Mouse (Mus musculus) heart, adult 8-10 months (tissue): ENCODE measurements around the gene Cldn6. TPM values are rescaled to one million over a fixed set of nuclear protein-coding genes. Genes with fewer than 3 reads are reported as not detected.

Experiments
- DNase-seq: peaks from one replicate; pipeline ENCODE4 v3.0.0; 2022; ENCODE audit warnings: low spot score
- total RNA-seq, 4 experiments: library from RNA; stranded (reverse); gene quantifications; 2 replicates each; pipeline ENCODE4 v1.2.4; 2022

Cldn6 gene
- total RNA-seq, 4 experiments from 2014 or later: not detected

- DNase-seq: no peak
These were observed 43.5 kb downstream of the Cldn6 start, which contains the start of gene 1520401A03Rik for GRCm38 (mm10) chr17:23722376-23723125. Gene 1520401A03Rik, minus strand, starts transcription at chr17:23722783.

GRCm38 (mm10) chr17:23725477-23725876, 46.4 kb downstream of the Cldn6 start:
- DNase-seq: no peak

GRCm38 (mm10) chr17:23725999-23726757, 47.1 kb downstream of the Cldn6 start, which contains the start of gene Pkmyt1:
Gene Pkmyt1, plus strand, starts transcription at chr17:23726336.
- peak; percentile 94 for DNase-seq

GRCm38 (mm10) chr17:23726758-23727142, 47.7 kb downstream of the Cldn6 start:
- DNase-seq: peak; percentile 73

- no peak for DNase-seq
These were observed 51.4 kb downstream of the Cldn6 start for GRCm38 (mm10) chr17:23730441-23730840.

Other genes with a start within 250 kb of the Cldn6 start
- not detected for gene Vmn2r117, start 199.6 kb upstream of the Cldn6 start, total RNA-seq
- gene Zfp213, start 115.0 kb upstream of the Cldn6 start, total RNA-seq: 1 to 10 TPM; 4.9 to 6.5 (median 5.8) TPM
- 1 to 10 TPM; 1.9 to 5.9 (median 4.4) TPM for gene Zfp13, start 79.8 kb upstream of the Cldn6 start, total RNA-seq
- gene Zscan10, start 78.4 kb upstream of the Cldn6 start, total RNA-seq: not detected
- under 1 TPM in 1 of 4 experiments, not detected in 3; 0.06 TPM for gene Mmp25, start 34.0 kb upstream of the Cldn6 start, total RNA-seq
- not detected for gene Bicdl2, start 18.7 kb upstream of the Cldn6 start, total RNA-seq
- 100 to 1,000 TPM; 200 to 231 (median 211) TPM for gene Hcfc1r1, start 5.7 kb upstream of the Cldn6 start, total RNA-seq
- gene Thoc6, start 5.4 kb upstream of the Cldn6 start, total RNA-seq: 10 to 100 TPM in 3 of 4 experiments, 1 to 10 TPM in 1; 8.8 to 11.6 (median 11.0) TPM
- 100 to 1,000 TPM in 2 of 4 experiments, 10 to 100 TPM in 2; 55.7 to 113 (median 85.0) TPM for gene Tnfrsf12a, start 1.8 kb upstream of the Cldn6 start, total RNA-seq
- under 1 TPM in 1 of 4 experiments, not detected in 3; 0.19 TPM for gene Cldn9, start 4.8 kb downstream of the Cldn6 start, total RNA-seq
- not detected for gene 1520401A03Rik, start 43.5 kb downstream of the Cldn6 start, total RNA-seq
- gene Pkmyt1, start 47.1 kb downstream of the Cldn6 start, total RNA-seq: 1 to 10 TPM in 2 of 4 experiments, under 1 TPM in 2; 0.78 to 1.5 (median 1.1) TPM
- gene Paqr4, start 61.6 kb downstream of the Cldn6 start, total RNA-seq: 10 to 100 TPM; 22.4 to 29.0 (median 26.4) TPM
- under 1 TPM in 1 of 4 experiments, not detected in 3; 0.26 TPM for gene Kremen2, start 66.6 kb downstream of the Cldn6 start, total RNA-seq
- 10 to 100 TPM; 40.8 to 42.0 (median 40.9) TPM for gene Flywch1, start 92.4 kb downstream of the Cldn6 start, total RNA-seq
- 1 to 10 TPM in 1 of 4 experiments, under 1 TPM in 2, not detected in 1; 0.41 to 1.2 (median 0.87) TPM for gene Flywch2, start 106.8 kb downstream of the Cldn6 start, total RNA-seq
- 100 to 1,000 TPM; 151 to 179 (median 164) TPM for gene Srrm2, start 111.3 kb downstream of the Cldn6 start, total RNA-seq
- 100 to 1,000 TPM; 321 to 411 (median 362) TPM for gene Elob, start 149.9 kb downstream of the Cldn6 start, total RNA-seq
- not detected for gene Prss33, start 156.8 kb downstream of the Cldn6 start, total RNA-seq
- not detected for gene Prss32, start 164.6 kb downstream of the Cldn6 start, total RNA-seq
- gene Prss41, start 164.9 kb downstream of the Cldn6 start, total RNA-seq: under 1 TPM in 2 of 4 experiments, not detected in 2; 0.14 to 0.16 TPM
- not detected for gene Prss21, start 188.8 kb downstream of the Cldn6 start, total RNA-seq
- gene Dcpp1, start 201.6 kb downstream of the Cldn6 start, total RNA-seq: not detected
- not detected for gene Dcpp2, start 201.6 kb downstream of the Cldn6 start, total RNA-seq
- gene Dcpp3, start 238.2 kb downstream of the Cldn6 start, total RNA-seq: not detected